Mouse (Mus musculus): ENCODE measurements around the gene Specc1l. TPM values are rescaled to one million over a fixed set of nuclear protein-coding genes. Genes with fewer than 3 reads are reported as not detected.
A peak's percentile ranks its signal among the peaks of the same experiment; 100 is the strongest.

Gene Specc1l
- polyA plus RNA-seq, 1 experiment = 20.7 TPM

DNA sequence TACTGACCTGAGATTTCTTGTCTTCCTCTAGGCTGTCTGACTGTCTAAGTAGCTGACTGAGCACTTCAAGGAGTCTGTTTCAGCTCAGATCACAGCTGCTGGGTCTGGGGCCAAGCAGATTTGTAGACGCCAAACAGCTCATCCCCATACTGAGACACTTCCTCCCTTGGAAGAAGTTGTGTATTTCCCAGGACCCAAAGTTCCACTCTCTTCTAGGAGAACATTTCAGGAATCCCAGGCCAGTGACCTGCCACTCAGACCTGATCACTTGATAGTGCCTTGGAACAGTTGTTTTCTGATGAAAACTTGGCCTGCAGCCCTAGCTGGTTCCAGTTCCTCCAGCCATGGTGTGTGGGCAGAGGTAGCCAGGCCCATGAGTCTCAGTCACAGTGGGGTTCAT lies 11.1 kb upstream of the Specc1l start:
- H3K36me3 ChIP-seq (ENCODE audit: control insufficient read depth, insufficient read depth, low read length) = no peaks in the 10 kb centered on the region
- no peak overlapping the region; the same call in 1 of the 2 replicates for H3K27ac ChIP-seq (ENCODE audit: control insufficient read depth, insufficient read depth, low read depth, low read length)
- H3K27me3 ChIP-seq (ENCODE audit: control insufficient read depth, insufficient read depth, low read length) = no peaks in the 10 kb centered on the region
- H3K4me3 ChIP-seq (ENCODE audit: control insufficient read depth, low read depth, low read length) = no peak overlapping the region
- peaks cover 9% of the 10 kb centered on the region for H3K4me1 ChIP-seq (ENCODE audit: control insufficient read depth, insufficient read depth, low read length)
- TF ChIP-seq CTCF (IDR thresholded peaks at IDR 0.05; ENCODE audit: control insufficient read depth, insufficient read depth, insufficient replicate concordance, low read depth, low read length) (no peak), POLR2A (IDR thresholded peaks at IDR 0.05; ENCODE audit: control insufficient read depth, low read depth, low read length) (no peak)

DNA sequence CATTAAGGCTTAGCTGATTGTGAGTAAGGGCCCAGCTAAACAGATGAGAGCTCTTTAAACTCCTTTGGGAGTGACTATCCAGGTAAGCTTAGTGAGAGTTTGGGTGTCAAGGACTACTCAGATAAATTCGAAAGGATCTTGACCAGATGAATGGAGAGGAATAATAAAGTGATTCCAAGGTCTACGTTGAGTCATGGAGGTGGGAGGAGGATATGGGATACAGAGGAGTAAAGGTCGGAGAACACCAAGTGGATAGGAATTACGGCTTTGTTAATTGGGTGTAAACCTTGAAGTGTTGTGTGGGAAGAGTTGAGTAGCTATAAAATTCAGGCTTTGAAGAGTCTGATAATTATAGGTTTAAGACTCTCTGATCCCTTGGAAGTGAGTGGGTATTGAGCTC lies 5.7 kb upstream of the Specc1l start:
- H3K36me3 ChIP-seq (ENCODE audit: control insufficient read depth, insufficient read depth, low read length) = no peaks in the 10 kb centered on the region
- peaks cover 5% of the 10 kb centered on the region for H3K4me1 ChIP-seq (ENCODE audit: control insufficient read depth, insufficient read depth, low read length)
- no peaks in the 10 kb centered on the region for H3K27me3 ChIP-seq (ENCODE audit: control insufficient read depth, insufficient read depth, low read length)
- no peak overlapping the region for H3K4me3 ChIP-seq (ENCODE audit: control insufficient read depth, low read depth, low read length)
- no peak for TF ChIP-seq CTCF (IDR thresholded peaks at IDR 0.05; ENCODE audit: control insufficient read depth, insufficient read depth, insufficient replicate concordance, low read depth, low read length)
- no peak for TF ChIP-seq POLR2A (IDR thresholded peaks at IDR 0.05; ENCODE audit: control insufficient read depth, low read depth, low read length)
- no peak overlapping the region for H3K27ac ChIP-seq (ENCODE audit: control insufficient read depth, insufficient read depth, low read depth, low read length)

DNA sequence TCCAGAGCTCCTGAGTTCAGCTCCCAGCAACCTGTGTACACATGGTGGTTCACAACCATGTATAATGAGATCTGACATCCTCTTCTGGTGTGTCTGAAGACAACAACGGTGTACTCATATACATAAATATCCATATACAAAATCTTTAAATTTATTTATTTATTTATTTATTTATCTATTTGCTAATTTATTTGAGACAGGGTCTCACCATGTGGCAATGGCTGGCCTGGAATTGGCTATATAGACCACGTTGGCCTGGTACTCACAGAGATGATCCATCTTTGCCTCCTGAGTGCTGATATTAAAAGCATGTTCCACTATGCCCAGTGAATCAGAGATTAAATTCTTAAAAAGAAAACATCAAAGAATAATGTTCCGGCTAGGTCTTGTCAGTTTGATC lies 1.0 kb upstream of the Specc1l start:
- no peaks in the 10 kb centered on the region for H3K27me3 ChIP-seq (ENCODE audit: control insufficient read depth, insufficient read depth, low read length)
- no peak overlapping the region for H3K4me3 ChIP-seq (ENCODE audit: control insufficient read depth, low read depth, low read length)
- no peak overlapping the region for H3K27ac ChIP-seq (ENCODE audit: control insufficient read depth, insufficient read depth, low read depth, low read length)
- no peak for TF ChIP-seq CTCF (IDR thresholded peaks at IDR 0.05; ENCODE audit: control insufficient read depth, insufficient read depth, insufficient replicate concordance, low read depth, low read length)
- TF ChIP-seq POLR2A (IDR thresholded peaks at IDR 0.05; ENCODE audit: control insufficient read depth, low read depth, low read length) = no peak
- no peaks in the 10 kb centered on the region for H3K36me3 ChIP-seq (ENCODE audit: control insufficient read depth, insufficient read depth, low read length)
- peaks cover 6% of the 10 kb centered on the region for H3K4me1 ChIP-seq (ENCODE audit: control insufficient read depth, insufficient read depth, low read length)

DNA sequence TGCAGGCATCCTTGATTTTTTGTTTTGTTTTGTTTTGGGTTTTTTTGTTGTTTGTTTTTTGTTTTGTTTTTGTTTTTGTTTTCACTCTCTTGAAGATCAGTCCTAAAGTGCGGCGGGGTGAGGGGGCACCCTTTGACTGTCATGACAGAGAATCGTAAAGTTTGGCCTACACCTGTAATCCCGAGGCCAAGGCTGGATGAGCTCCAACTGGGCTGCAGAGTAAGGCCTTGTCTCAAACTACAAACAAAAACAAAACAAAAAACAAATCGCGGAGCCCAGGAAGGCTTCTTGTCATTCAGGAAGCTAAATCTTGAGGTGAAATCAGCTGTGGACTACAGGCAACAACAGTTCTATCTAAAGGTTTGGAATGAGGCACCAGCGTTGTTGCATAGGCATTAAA lies 1.1 kb downstream of the Specc1l start:
- no peak for TF ChIP-seq CTCF (IDR thresholded peaks at IDR 0.05; ENCODE audit: control insufficient read depth, insufficient read depth, insufficient replicate concordance, low read depth, low read length)
- TF ChIP-seq POLR2A (IDR thresholded peaks at IDR 0.05; ENCODE audit: control insufficient read depth, low read depth, low read length) = no peak
- no peaks in the 10 kb centered on the region for H3K27me3 ChIP-seq (ENCODE audit: control insufficient read depth, insufficient read depth, low read length)
- no peak overlapping the region; the same call in 1 of the 2 replicates for H3K4me3 ChIP-seq (ENCODE audit: control insufficient read depth, low read depth, low read length)
- H3K27ac ChIP-seq (ENCODE audit: control insufficient read depth, insufficient read depth, low read depth, low read length) = no peak overlapping the region
- no peaks in the 10 kb centered on the region for H3K36me3 ChIP-seq (ENCODE audit: control insufficient read depth, insufficient read depth, low read length)
- peaks cover 6% of the 10 kb centered on the region for H3K4me1 ChIP-seq (ENCODE audit: control insufficient read depth, insufficient read depth, low read length)

DNA sequence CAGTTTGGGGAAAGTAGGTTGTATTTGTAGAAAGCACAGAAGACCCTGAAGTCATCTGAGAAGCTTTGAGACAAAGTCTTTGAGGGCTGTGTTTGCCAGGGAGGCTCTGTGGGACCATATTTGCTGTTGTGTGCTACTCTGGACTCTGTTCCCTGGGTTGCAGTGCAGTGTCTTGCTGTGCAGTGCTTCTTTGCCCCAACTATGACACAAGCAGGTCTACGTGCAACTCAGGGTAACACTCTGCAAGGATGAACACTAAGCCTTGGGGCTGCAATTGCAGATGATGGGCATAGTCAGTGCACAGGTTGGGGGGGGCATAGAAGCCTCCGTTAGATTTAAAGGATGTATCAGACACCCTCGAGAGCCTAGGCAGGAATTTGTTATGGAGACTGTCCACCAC lies 8.8 kb downstream of the Specc1l start:
- Histone ChIP-seq H3K27me3 (ENCODE audit: control insufficient read depth, insufficient read depth, low read length) (no peaks in the 10 kb centered on the region), H3K4me1 (ENCODE audit: control insufficient read depth, insufficient read depth, low read length) (peaks cover 8% of the 10 kb centered on the region), H3K4me3 (ENCODE audit: control insufficient read depth, low read depth, low read length) (no peak overlapping the region), H3K36me3 (ENCODE audit: control insufficient read depth, insufficient read depth, low read length) (no peaks in the 10 kb centered on the region), H3K27ac (ENCODE audit: control insufficient read depth, insufficient read depth, low read depth, low read length) (no peak overlapping the region)
- TF ChIP-seq CTCF (IDR thresholded peaks at IDR 0.05; ENCODE audit: control insufficient read depth, insufficient read depth, insufficient replicate concordance, low read depth, low read length) (no peak), POLR2A (IDR thresholded peaks at IDR 0.05; ENCODE audit: control insufficient read depth, low read depth, low read length) (no peak)

DNA sequence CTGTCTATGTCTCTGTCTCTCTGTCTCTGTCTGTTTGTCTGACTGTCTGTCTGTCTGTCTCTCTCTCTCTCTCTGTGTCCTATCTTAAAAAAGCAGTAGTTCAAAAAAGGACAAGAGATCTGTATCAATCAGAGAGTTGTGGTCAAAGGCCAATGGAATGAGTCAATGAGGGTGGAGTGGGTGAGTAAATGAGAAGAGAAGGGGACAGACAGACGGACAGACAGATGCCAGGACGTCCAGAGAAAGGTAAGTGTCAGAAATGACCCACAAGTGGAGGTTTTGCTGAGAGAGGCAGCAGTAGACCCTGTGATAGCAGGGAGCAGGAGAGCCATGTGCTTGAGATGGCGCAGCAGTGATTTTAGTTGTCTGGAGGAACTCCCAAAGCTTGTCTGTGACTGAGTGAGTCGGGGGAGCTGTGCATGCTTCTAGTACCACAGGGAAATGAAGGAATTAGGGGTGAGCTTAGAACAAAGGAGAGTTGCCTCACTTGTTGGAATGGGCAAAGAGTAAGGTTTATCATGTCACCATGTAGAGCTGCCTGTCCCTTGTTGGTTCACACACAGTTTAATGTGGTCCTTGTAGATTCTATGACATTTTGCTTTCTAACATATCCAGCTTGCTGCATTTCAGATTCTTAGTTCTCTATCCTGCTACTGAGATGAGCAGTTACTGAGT lies 10.2 kb downstream of the Specc1l start:
- Histone ChIP-seq H3K36me3 (ENCODE audit: control insufficient read depth, insufficient read depth, low read length) (no peaks in the 10 kb centered on the region), H3K4me3 (ENCODE audit: control insufficient read depth, low read depth, low read length) (no peak overlapping the region), H3K27ac (ENCODE audit: control insufficient read depth, insufficient read depth, low read depth, low read length) (peak overlapping the region; percentile 10; the same call in 1 of the 2 replicates), H3K4me1 (ENCODE audit: control insufficient read depth, insufficient read depth, low read length) (peaks cover 8% of the 10 kb centered on the region), H3K27me3 (ENCODE audit: control insufficient read depth, insufficient read depth, low read length) (no peaks in the 10 kb centered on the region)
- no peak for TF ChIP-seq CTCF (IDR thresholded peaks at IDR 0.05; ENCODE audit: control insufficient read depth, insufficient read depth, insufficient replicate concordance, low read depth, low read length)
- no peak for TF ChIP-seq POLR2A (IDR thresholded peaks at IDR 0.05; ENCODE audit: control insufficient read depth, low read depth, low read length)

DNA sequence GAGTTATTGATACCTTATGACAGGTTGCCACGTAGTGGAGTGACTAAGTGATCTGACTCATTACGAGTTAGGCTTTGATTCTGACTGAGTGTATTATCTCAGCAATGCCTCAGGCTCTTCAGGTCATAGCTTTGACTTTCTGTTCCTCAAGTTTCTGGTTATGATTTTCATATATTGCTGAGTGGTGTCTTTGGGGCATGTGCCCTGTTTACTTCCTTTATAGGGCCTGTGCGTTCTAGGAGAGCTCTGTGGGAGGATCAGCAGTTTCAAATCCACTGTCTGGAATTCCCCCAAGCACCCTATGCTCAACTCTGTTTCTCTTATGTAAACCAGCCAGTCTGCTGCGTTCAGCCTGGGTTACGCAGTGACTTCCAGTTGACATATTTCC lies 10.7 kb downstream of the Specc1l start:
- Histone ChIP-seq H3K4me3 (ENCODE audit: control insufficient read depth, low read depth, low read length) (no peak overlapping the region), H3K4me1 (ENCODE audit: control insufficient read depth, insufficient read depth, low read length) (peaks cover 8% of the 10 kb centered on the region), H3K36me3 (ENCODE audit: control insufficient read depth, insufficient read depth, low read length) (no peaks in the 10 kb centered on the region), H3K27me3 (ENCODE audit: control insufficient read depth, insufficient read depth, low read length) (no peaks in the 10 kb centered on the region), H3K27ac (ENCODE audit: control insufficient read depth, insufficient read depth, low read depth, low read length) (peak overlapping the region; percentile 84)
- TF ChIP-seq CTCF (IDR thresholded peaks at IDR 0.05; ENCODE audit: control insufficient read depth, insufficient read depth, insufficient replicate concordance, low read depth, low read length) (no peak), POLR2A (IDR thresholded peaks at IDR 0.05; ENCODE audit: control insufficient read depth, low read depth, low read length) (no peak)

Measured in testis, adult 2 months (tissue).